Mouse (Mus musculus): ENCODE measurements around the gene Me3.

Me3 gene

GRCm38 (mm10) chr7:89632342-89633251 is at the start of gene Me3:
TSS of gene Me3 (plus strand) at chr7:89632392.
- peak; percentile 78 to 86 for DNase-seq

- DNase-seq: no peak
Observed at GRCm38 (mm10) chr7:89590039-89590438, 42.2 kb upstream of the Me3 start.

- no peak for DNase-seq
Observed at GRCm38 (mm10) chr7:89590542-89591251, 41.5 kb upstream of the Me3 start.

GRCm38 (mm10) chr7:89595813-89596212 is 36.4 kb upstream of the Me3 start:
- DNase-seq: no peak

DNA sequence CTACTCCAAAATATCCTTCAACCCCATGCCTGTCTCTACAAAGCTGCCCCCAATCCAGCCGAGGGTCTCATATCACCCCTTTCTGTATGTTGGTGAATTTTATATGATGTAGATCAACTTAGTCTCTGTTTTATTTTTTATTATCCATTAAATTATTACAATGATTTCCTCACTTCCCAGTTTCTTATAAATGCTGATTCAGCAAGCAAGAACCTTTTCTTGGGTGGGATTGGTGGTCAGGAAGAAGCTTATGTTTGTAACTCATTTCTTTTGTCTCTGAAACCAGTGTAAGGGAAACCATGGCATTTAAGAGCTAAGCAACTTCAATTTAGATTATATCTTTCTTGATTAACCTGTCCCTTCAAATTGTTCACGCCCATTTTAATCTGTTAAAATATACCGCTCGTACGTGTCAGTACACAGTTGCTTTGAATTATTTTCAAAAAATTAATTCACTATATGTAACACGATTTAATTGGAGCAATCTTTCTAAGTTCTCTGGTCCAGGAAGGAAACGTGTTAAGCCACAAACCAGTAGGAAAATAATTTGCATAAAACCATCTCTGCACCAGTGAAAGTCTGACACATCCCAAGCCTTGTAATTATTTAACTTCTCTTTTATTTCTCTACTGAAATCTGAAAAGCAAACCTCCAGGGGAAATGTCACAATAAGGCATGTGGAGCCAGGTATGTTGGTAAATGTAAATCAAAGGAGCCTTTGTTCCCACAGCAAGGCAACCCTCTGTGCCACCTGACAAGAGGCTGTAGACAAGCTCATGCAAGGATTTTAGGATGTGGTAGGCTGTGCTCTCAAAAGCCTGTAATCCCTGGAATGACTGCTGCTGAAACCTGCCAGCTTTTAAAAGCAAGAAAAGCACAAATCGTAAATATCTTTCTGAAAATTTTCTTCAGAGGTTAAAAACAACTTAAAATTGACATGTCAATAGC is 26.3 kb upstream of the Me3 start:
- DNase-seq: no peak

GRCm38 (mm10) chr7:89607329-89607728 is 24.9 kb upstream of the Me3 start:
- no peak for DNase-seq

GRCm38 (mm10) chr7:89611236-89611635 is 21.0 kb upstream of the Me3 start:
- no peak for DNase-seq

DNA sequence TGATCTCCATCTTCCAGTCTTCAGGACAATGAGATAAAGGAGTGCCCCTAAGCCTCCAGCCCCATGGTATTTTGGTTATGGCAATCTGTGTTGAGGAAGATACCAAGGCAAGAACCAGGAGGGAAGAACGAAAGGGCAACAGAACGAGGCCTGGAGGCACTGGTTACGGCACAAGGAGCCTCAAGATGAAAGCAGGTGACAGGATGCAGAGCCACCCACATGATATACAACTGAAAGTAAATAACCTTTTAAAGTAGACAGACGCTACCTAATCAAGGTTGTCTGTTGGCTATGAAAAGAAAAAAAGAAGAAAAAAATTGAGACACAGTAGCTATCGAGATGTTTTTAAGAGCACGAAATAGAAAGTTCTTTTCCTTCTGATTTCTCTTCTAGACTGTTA is 16.0 kb upstream of the Me3 start:
- no peak for DNase-seq

GRCm38 (mm10) chr7:89623331-89623730 is 8.9 kb upstream of the Me3 start:
- DNase-seq: no peak

GRCm38 (mm10) chr7:89627393-89627792 is 4.8 kb upstream of the Me3 start:
- DNase-seq: no peak

- no peak for DNase-seq
Observed at GRCm38 (mm10) chr7:89628006-89628405, 4.2 kb upstream of the Me3 start.

DNA sequence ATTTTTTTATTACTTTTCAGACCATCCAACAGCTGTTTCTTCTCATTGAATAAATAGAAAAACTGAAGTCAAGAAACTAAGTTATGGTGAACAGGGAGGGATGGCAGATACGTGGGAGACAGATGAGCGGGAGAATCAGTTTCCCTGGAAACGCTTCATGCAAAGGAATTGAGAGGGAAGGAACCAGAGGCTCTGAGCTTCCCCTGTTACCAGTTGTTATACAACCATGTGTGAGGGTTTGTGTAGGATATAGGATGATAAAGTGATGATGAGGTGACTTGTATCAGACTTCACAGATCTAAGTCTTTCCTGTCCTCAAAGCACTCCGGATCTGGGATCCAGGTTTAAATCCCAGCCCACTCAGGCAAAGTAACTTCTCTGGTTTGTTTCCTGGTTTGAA is 3.2 kb upstream of the Me3 start:
- no peak for DNase-seq

DNA sequence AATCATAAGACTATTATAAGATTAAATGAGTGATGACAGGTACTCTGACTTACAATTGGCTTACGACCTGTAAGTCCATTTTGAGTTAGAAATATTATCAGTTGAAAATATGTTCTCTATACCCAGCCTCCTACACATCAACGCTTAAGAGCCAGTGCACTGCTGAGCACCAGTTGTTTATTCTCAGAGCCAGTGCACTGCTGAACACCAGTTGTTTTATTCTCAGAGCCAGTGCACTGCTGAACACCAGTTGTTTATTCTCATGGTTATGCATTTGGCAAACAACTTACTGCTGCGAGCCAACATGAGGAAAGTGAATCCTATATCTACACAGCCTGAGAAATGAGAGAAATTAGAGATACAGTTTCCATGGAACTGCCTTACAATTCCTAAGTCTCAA is 2.3 kb upstream of the Me3 start:
- DNase-seq: peak; percentile 29 to 45

GRCm38 (mm10) chr7:89630796-89631195 is 1.4 kb upstream of the Me3 start:
- DNase-seq: no peak

DNA sequence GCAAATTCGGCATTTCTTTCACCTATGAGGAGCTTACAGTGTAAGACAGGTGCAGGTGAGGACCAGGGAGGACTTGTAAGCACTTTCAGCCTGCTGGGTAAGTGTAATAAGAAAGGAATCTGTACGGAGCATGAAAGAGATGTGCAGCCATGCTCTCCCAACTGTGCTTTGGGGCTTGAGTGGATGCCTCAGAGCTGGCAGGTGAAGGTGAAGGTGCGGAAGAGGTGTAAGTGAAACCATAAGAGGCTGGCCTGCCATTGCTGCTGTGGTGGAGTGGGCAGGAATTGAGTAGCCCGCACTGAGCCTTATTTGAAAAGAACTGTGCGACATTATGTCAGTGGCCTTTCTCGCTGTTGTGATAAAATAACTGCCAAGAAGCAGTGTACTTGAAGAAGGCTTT is 8.3 kb downstream of the Me3 start:
- no peak for DNase-seq

GRCm38 (mm10) chr7:89640944-89641661 is 8.9 kb downstream of the Me3 start:
- no peak for DNase-seq

- DNase-seq: no peak
Observed at GRCm38 (mm10) chr7:89645015-89645414, 12.8 kb downstream of the Me3 start.

DNA sequence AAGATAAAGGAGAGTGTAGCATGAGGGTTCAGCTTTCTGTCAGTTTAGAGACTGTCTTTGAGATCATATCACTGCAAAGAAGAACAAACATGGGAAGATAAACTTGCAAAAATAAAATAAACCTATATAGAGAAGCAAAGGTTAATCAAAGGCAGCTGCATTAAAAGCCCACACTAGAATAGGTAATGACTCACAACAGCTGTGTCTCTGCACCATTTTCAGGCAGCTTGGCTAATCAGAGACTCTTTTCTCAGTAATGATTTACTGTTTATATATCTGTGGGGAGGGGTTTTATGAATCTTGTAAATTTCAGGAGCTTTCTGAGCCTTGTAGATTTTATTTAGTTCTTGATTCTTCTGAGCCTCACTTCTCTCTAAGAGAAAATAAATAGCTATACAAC is 15.7 kb downstream of the Me3 start:
- DNase-seq: no peak

- no peak for DNase-seq
Observed at GRCm38 (mm10) chr7:89657183-89657582, 25.0 kb downstream of the Me3 start.

- peak; percentile 23 to 36 for DNase-seq
Observed at GRCm38 (mm10) chr7:89657692-89658212, 25.6 kb downstream of the Me3 start.

- DNase-seq: no peak
Observed at GRCm38 (mm10) chr7:89664197-89664596, 32.0 kb downstream of the Me3 start.

- no peak for DNase-seq
Observed at GRCm38 (mm10) chr7:89666361-89666760, 34.2 kb downstream of the Me3 start.

Measured in kidney, postnatal 4 days (tissue).